Mouse (Mus musculus) ES-Bruce4 (cell line): ENCODE measurements at regions not wholly inside any gene's neighbourhood (a gene's known extent, or its start where the extent isn't known, plus 50 kb on each side); places are given as distances from the start of the nearest gene placed in this dataset.

Experiments
- H3K27ac ChIP-seq: 2 replicates; pipeline ENCODE4 v1.5.1; 2012; ENCODE audit warnings: low read length, inconsistent platforms; ENCODE audit not compliant: insufficient read depth
- H3K27me3 ChIP-seq: 2 replicates; pipeline ENCODE4 v1.6.1; 2012; ENCODE audit warnings: mild to moderate bottlenecking, low read length, inconsistent platforms; ENCODE audit not compliant: control insufficient read depth, poor library complexity, insufficient read depth, severe bottlenecking
- H3K36me3 ChIP-seq: 2 replicates; pipeline ENCODE4 v1.6.1; 2012; ENCODE audit warnings: inconsistent platforms, mild to moderate bottlenecking, low read length, moderate library complexity; ENCODE audit not compliant: control insufficient read depth, poor library complexity, insufficient read depth, severe bottlenecking
- H3K4me1 ChIP-seq: one replicate; pipeline ENCODE4 v1.8.1; 2011; ENCODE audit warnings: low read length; ENCODE audit not compliant: control insufficient read depth, insufficient read depth
- H3K4me3 ChIP-seq: 2 replicates; pipeline ENCODE4 v1.5.1; 2011; ENCODE audit warnings: low read depth, mild to moderate bottlenecking, low read length
- H3K9ac ChIP-seq: 2 replicates; pipeline ENCODE4 v1.6.1; 2012; ENCODE audit warnings: low read depth, mild to moderate bottlenecking, inconsistent platforms; ENCODE audit not compliant: poor library complexity, severe bottlenecking
- H3K9me3 ChIP-seq: replicated peaks from 2 replicates; pipeline ENCODE4 v1.6.1; 2012; ENCODE audit warnings: mild to moderate bottlenecking, low read length, inconsistent platforms; ENCODE audit not compliant: control insufficient read depth, poor library complexity, insufficient read depth, severe bottlenecking
- CTCF ChIP-seq: IDR thresholded peaks from one replicate; pipeline ENCODE4 v1.8.1; 2011; ENCODE audit warnings: low read depth, low read length
- EP300 ChIP-seq: IDR thresholded peaks from 2 replicates; pipeline ENCODE4 v1.6.1; 2011; ENCODE audit warnings: low read depth, low read length; ENCODE audit not compliant: insufficient read depth
- POLR2A ChIP-seq: IDR thresholded peaks from one replicate; pipeline ENCODE4 v1.8.1; 2011; ENCODE audit warnings: low read length; ENCODE audit not compliant: insufficient read depth

DNA sequence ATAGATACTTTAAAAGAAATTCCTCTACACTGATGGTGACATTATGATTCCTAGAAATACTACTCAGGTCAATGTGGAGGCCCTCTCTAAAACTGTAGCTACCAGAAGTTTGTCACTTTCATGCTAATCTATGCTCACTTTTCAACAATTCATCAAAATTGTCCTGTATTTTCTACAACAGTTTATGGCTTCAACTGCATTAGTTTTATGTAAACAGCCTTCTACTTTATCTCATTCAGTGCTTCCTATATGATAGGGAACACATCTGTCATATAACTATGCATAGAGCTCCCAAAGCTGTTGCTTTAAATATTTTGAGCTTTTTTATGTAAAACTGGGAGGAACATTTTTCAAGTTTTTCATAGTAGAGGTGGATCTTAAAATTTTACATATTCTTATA, 338.7 kb upstream of the Dph6 start:
- Histone ChIP-seq H3K27me3 (no peaks in the 10 kb centered on the region), H3K36me3 (no peaks in the 10 kb centered on the region)
- TF ChIP-seq EP300 (no peak), CTCF (no peak), POLR2A (no peak)

GRCm38 (mm10) chr2:114993882-114994281, 339.1 kb upstream of the Dph6 start:
- no peak overlapping the region for H3K4me3 ChIP-seq
- no peaks in the 10 kb centered on the region for H3K9me3 ChIP-seq
- H3K36me3 ChIP-seq = no peaks in the 10 kb centered on the region
- no peak overlapping the region for H3K27ac ChIP-seq
- H3K9ac ChIP-seq = no peak overlapping the region
- H3K27me3 ChIP-seq = no peaks in the 10 kb centered on the region
- TF ChIP-seq POLR2A = no peak
- TF ChIP-seq CTCF = no peak
- TF ChIP-seq EP300 = no peak
- no peaks in the 10 kb centered on the region for H3K4me1 ChIP-seq

More for the DNA sequence above, 338.7 kb upstream of the Dph6 start:
- Histone ChIP-seq H3K27ac (no peak overlapping the region), H3K9ac (no peak overlapping the region), H3K9me3 (no peaks in the 10 kb centered on the region), H3K4me1 (no peaks in the 10 kb centered on the region), H3K4me3 (no peak overlapping the region)

DNA sequence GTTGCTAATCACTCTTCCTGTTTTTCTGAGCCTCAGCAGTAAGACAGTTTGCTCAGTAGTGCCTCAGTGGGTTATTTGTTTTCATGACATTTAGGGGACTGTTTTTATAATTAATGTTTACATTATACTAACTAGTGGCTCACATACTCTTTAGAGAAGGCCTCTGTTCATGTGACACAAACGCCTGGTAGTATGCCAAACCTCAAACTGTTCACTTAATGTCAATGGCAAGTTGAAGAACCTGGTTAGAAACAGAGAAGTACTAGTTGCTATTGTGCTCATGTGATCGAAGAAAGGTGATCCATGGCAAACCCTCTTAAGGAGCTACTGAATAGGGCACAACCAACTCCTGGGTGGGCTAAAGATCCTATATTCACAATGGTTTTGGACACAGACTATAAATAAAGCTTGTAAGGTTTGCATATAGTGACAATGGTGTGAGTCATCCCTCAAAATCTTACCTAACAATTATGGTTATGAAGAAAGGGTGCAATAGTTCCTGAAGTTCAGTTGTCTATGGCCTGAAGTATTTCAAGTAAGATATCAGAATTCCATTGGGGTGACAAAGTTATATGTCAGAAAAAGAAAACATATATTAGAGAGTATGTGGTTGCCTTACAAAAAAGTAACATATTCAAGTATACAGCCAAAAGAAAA, 340.1 kb upstream of the Dph6 start:
- Histone ChIP-seq H3K4me3 (no peak overlapping the region), H3K27ac (no peak overlapping the region), H3K9ac (no peak overlapping the region), H3K9me3 (no peaks in the 10 kb centered on the region), H3K36me3 (no peaks in the 10 kb centered on the region), H3K4me1 (no peaks in the 10 kb centered on the region), H3K27me3 (no peaks in the 10 kb centered on the region)
- TF ChIP-seq POLR2A (no peak), CTCF (no peak), EP300 (no peak)

- TF ChIP-seq CTCF = no peak
- no peak for TF ChIP-seq EP300
- no peak for TF ChIP-seq POLR2A
- H3K27me3 ChIP-seq = no peaks in the 10 kb centered on the region
- no peak overlapping the region for H3K9ac ChIP-seq
- no peak overlapping the region for H3K27ac ChIP-seq
- H3K4me3 ChIP-seq = no peak overlapping the region
- no peaks in the 10 kb centered on the region for H3K36me3 ChIP-seq
- no peaks in the 10 kb centered on the region for H3K4me1 ChIP-seq
- no peaks in the 10 kb centered on the region for H3K9me3 ChIP-seq
These were observed 359.2 kb upstream of the Dph6 start for GRCm38 (mm10) chr2:115013916-115014315.

- no peak overlapping the region for H3K9ac ChIP-seq
- no peaks in the 10 kb centered on the region for H3K9me3 ChIP-seq
- no peak for TF ChIP-seq POLR2A
- TF ChIP-seq EP300 = no peak
- no peak for TF ChIP-seq CTCF
- H3K4me1 ChIP-seq = no peaks in the 10 kb centered on the region
- no peak overlapping the region for H3K4me3 ChIP-seq
- H3K36me3 ChIP-seq = no peaks in the 10 kb centered on the region
- no peaks in the 10 kb centered on the region for H3K27me3 ChIP-seq
- H3K27ac ChIP-seq = no peak overlapping the region
These were observed 372.0 kb upstream of the Dph6 start for GRCm38 (mm10) chr2:115026777-115027176.

DNA sequence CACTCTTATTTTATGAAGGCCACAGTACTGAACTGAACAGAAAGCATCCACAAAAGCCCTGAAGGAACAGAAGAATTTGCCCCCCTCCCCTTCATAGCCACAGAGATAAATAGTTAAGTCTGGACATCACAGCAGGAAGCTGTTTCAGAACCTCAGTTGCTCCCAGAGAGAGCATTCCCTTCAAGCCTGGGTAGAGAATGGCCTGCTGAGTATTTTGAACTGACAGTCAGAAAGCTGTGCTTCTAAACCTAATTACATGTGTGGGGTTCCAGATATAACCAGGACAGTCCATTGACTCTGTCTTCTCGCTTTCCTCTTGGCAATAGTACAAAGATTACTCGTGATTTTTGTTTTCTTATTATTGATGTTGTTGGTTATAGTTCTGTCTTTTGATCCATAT, 376.4 kb upstream of the Dph6 start:
- Histone ChIP-seq H3K4me3 (no peak overlapping the region), H3K27me3 (no peaks in the 10 kb centered on the region), H3K9ac (no peak overlapping the region), H3K27ac (no peak overlapping the region), H3K4me1 (no peaks in the 10 kb centered on the region), H3K36me3 (no peaks in the 10 kb centered on the region), H3K9me3 (no peaks in the 10 kb centered on the region)
- no peak for TF ChIP-seq CTCF
- no peak for TF ChIP-seq EP300
- TF ChIP-seq POLR2A = no peak
